Mouse (Mus musculus) heart, embryonic 11.5 days (tissue): Measurements from ENCODE around the gene Mlxip. TPM values are rescaled to one million over a fixed set of nuclear protein-coding genes. Genes with fewer than 3 reads are reported as not detected.

Source experiments
- ATAC-seq: fragments of 200-750 bp; cut with Nextera tagmentation; replicated peaks from 2 replicates; pipeline ENCODE4 v1.8.0; 2017; ENCODE audit warnings: moderate library complexity; ENCODE audit not compliant: insufficient number of reproducible peaks, low FRiP score, low TSS enrichment
- H3K27ac ChIP-seq: fragments of 300-500 bp; sonication (generic); 2 replicates; pipeline ENCODE4 v1.5.1; 2014; ENCODE audit warnings: mild to moderate bottlenecking, low read depth, low read length
- H3K27me3 ChIP-seq: fragments of 300-500 bp; sonication (generic); 2 replicates; pipeline ENCODE4 v1.6.1; 2014; ENCODE audit warnings: mild to moderate bottlenecking, low read length, mixed read lengths; ENCODE audit not compliant: control insufficient read depth, insufficient read depth
- H3K36me3 ChIP-seq: fragments of 300-500 bp; sonication (generic); 2 replicates; pipeline ENCODE4 v1.6.1; 2014; ENCODE audit warnings: mild to moderate bottlenecking, low read length, moderate library complexity, mixed read lengths; ENCODE audit not compliant: control insufficient read depth, insufficient read depth
- H3K4me1 ChIP-seq: fragments of 300-500 bp; sonication (generic); 2 replicates; pipeline ENCODE4 v1.6.1; 2014; ENCODE audit warnings: low read length; ENCODE audit not compliant: control insufficient read depth, insufficient read depth
- H3K4me2 ChIP-seq: fragments of 300-500 bp; sonication (generic); 2 replicates; pipeline ENCODE4 v1.6.1; 2014; ENCODE audit warnings: mild to moderate bottlenecking, moderate library complexity
- H3K4me3 ChIP-seq: fragments of 300-500 bp; sonication (generic); 2 replicates; pipeline ENCODE4 v1.5.1; 2014; ENCODE audit warnings: low read depth, low read length
- H3K9ac ChIP-seq: fragments of 300-500 bp; sonication (generic); 2 replicates; pipeline ENCODE4 v1.6.1; 2014; ENCODE audit warnings: mild to moderate bottlenecking, low read depth, low read length, moderate library complexity
- H3K9me3 ChIP-seq: fragments of 300-500 bp; sonication (generic); replicated peaks from 2 replicates; pipeline ENCODE4 v1.6.1; 2016; ENCODE audit warnings: low read length; ENCODE audit not compliant: control insufficient read depth
- WGBS: fragments of 180-500 bp; shearing (Covaris S2); extraction: QIAGEN DNeasy Blood & Tissue Kit; methylation state at CpG from one replicate; pipeline ENCODE4 v1.1.7; 2014; ENCODE audit not compliant: insufficient replicate concordance; 5-methylcytosine and 5-hydroxymethylcytosine counted together
- polyA plus RNA-seq: library from polyadenylated mRNA; unstranded; fragments of >200 nt; fragmentation: Nextera tagmentation; extraction: Ambion mirVana; gene quantifications from 2 replicates; pipeline ENCODE4 v1.2.1, GENCODE M21; 2014

The Mlxip gene
- polyA plus RNA-seq, 1 experiment from 2014 or later, result 15.2 TPM

GRCm38 (mm10) chr5:123393786-123394302 is 754 bp upstream of the Mlxip start:
- 0 out of 2 replicates have a peak, but pooled peaks have one; percentile 7 for ATAC-seq
- 12% methylated on average over 5 of the region's 5 CpGs for WGBS

DNA sequence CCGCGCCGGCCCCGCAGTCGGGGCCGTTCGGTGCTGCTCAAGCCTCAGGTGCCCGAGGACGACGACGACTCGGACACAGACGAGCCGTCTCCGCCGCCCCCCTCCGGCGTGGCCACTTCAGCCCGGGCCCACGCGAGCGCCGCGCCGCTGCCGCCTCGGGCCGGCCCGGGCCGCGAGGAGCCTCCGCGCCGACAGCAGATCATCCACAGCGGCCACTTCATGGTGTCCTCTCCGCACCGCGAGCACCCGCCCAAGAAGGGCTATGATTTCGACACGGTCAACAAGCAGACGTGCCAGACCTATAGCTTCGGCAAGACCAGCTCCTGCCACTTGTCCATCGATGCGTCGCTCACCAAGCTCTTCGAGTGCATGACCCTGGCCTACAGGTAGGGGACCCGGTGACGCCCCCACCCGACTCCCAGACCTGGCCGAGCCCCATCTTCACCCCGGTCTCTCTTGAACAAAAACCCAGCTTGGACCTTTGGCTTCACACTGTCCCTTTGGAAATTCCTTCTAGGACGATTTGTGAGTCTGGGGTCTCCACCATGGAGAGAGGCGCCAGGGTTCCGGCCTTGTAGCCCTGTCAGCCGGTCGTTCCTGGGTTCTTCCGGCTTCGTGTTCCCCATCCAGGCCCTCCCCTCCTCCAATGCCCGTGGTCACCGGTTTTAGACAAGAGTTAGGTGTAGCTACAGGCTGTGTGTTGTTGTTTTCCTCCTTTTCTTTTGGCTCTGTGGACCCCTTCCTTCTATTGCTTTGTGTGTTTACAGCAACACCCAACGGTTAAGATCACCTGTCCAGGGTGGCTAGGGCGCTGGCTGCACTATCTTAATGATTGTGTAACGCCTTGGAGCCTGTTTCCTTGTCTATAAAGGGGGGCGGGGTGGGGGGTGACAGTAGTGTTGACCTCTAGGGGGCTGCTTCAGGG is 621 bp downstream of the Mlxip start:
- WGBS, result under 1% methylated on average over 65 of the region's 65 CpGs
- no peaks in the 10 kb centered on the region for H3K9me3 ChIP-seq
- peak overlapping the region; percentile 86 for H3K9ac ChIP-seq
- H3K36me3 ChIP-seq, result no peaks in the 10 kb centered on the region
- peak overlapping the region; percentile 76 for H3K4me3 ChIP-seq
- peak overlapping the region; percentile 93 for H3K4me2 ChIP-seq
- no peaks in the 10 kb centered on the region for H3K27me3 ChIP-seq
- peak; percentile 42; the same call in 1 of the 2 replicates for ATAC-seq
- peak overlapping the region; percentile 94; the same call in 1 of the 2 replicates for H3K27ac ChIP-seq
- H3K4me1 ChIP-seq, result peaks cover 36% of the 10 kb centered on the region

More at GRCm38 (mm10) chr5:123393786-123394302, 754 bp upstream of the Mlxip start:
- peak overlapping the region; percentile 94 for H3K27ac ChIP-seq
- peaks cover 36% of the 10 kb centered on the region for H3K4me1 ChIP-seq
- peak overlapping the region; percentile 93 for H3K4me2 ChIP-seq
- H3K4me3 ChIP-seq, result peak overlapping the region; percentile 76
- H3K27me3 ChIP-seq, result no peaks in the 10 kb centered on the region
- H3K9me3 ChIP-seq, result no peaks in the 10 kb centered on the region
- H3K9ac ChIP-seq, result peak overlapping the region; percentile 86
- H3K36me3 ChIP-seq, result no peaks in the 10 kb centered on the region

DNA sequence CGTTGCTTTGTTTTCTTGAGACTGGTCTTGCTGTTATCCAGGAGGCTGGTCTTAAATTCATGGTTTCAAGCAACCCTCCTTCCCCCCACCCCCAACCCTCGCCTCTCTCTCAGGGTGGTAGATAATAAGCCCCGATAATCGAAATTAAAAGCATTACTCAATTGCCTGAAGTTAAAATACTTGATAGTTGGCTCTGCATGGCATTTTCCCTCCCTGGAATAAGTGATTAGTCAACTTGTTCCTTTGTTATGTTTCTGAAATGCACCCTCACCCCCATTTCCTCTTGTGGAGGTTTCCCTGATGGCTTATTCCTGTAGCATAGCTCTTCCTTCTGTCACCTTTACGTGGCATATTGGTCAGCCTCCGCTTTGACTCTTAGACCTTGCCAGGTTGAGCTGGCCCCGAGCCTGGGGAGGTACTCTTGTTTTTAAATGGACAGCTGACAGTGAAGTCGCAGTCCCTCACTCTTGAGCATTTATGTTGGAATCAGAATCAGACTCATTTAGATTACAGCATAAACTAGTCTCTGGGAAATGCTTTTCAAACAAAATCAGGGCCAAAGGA is 2.4 kb downstream of the Mlxip start:
- no peak for ATAC-seq
- WGBS, result 56% methylated on average over 8 of the region's 8 CpGs
- no peak overlapping the region; the same call in 1 of the 2 replicates for H3K4me3 ChIP-seq

GRCm38 (mm10) chr5:123397786-123398185 is 3.2 kb downstream of the Mlxip start:
- ATAC-seq, result no peak
- no peaks in the 10 kb centered on the region for H3K9me3 ChIP-seq
- no peak overlapping the region for H3K9ac ChIP-seq
- no peaks in the 10 kb centered on the region for H3K27me3 ChIP-seq
- no peak overlapping the region for H3K4me3 ChIP-seq
- 63% methylated on average over 11 of the region's 11 CpGs for WGBS
- no peaks in the 10 kb centered on the region for H3K36me3 ChIP-seq
- H3K4me1 ChIP-seq, result peaks cover 32% of the 10 kb centered on the region
- no peak overlapping the region for H3K27ac ChIP-seq
- peak overlapping the region; percentile 93 for H3K4me2 ChIP-seq

More for the DNA sequence above, 2.4 kb downstream of the Mlxip start:
- no peaks in the 10 kb centered on the region for H3K36me3 ChIP-seq
- H3K9ac ChIP-seq, result no peak overlapping the region
- H3K27ac ChIP-seq, result no peak overlapping the region
- H3K9me3 ChIP-seq, result no peaks in the 10 kb centered on the region
- peaks cover 32% of the 10 kb centered on the region for H3K4me1 ChIP-seq
- no peaks in the 10 kb centered on the region for H3K27me3 ChIP-seq
- H3K4me2 ChIP-seq, result peak overlapping the region; percentile 93

- H3K9ac ChIP-seq, result no peak overlapping the region
- H3K9me3 ChIP-seq, result no peaks in the 10 kb centered on the region
- no peak overlapping the region for H3K27ac ChIP-seq
- no peak for ATAC-seq
- WGBS, result 89% methylated on average over 4 of the region's 4 CpGs
- H3K36me3 ChIP-seq, result no peaks in the 10 kb centered on the region
- no peaks in the 10 kb centered on the region for H3K27me3 ChIP-seq
- no peak overlapping the region for H3K4me2 ChIP-seq
- peaks cover 26% of the 10 kb centered on the region for H3K4me1 ChIP-seq
- H3K4me3 ChIP-seq, result no peak overlapping the region
These were observed 4.4 kb downstream of the Mlxip start for GRCm38 (mm10) chr5:123398856-123399498.

DNA sequence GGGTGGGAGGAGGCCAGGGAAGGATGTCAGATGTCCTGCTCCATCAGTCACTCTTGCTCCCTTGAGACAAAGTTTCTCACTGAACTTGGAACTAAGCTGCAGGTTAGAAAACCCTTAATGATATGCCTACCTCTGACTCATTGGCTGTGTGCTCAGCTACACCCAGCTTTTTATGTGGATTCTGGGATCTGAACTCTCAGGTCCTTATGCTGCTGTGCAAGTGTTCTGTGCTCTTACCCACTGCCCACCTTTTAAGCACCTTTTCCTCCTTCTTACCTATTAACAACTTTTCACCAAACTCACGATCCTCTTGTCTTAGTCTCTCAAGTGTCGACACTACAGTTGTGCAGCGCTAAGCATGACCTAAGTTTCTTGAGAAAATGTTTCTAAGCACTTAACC is 9.9 kb downstream of the Mlxip start:
- Histone ChIP-seq H3K4me3 (no peak overlapping the region), H3K9ac (no peak overlapping the region), H3K4me1 (no peaks in the 10 kb centered on the region), H3K9me3 (no peaks in the 10 kb centered on the region), H3K4me2 (no peak overlapping the region), H3K27me3 (no peaks in the 10 kb centered on the region), H3K36me3 (no peaks in the 10 kb centered on the region), H3K27ac (no peak overlapping the region)
- 80% methylated on average over 3 of the region's 3 CpGs for WGBS
- ATAC-seq, result no peak

GRCm38 (mm10) chr5:123406952-123407351 is 12.4 kb downstream of the Mlxip start:
- H3K4me2 ChIP-seq, result no peak overlapping the region
- no peaks in the 10 kb centered on the region for H3K4me1 ChIP-seq
- no peak overlapping the region for H3K9ac ChIP-seq
- no peak overlapping the region for H3K27ac ChIP-seq
- no peaks in the 10 kb centered on the region for H3K27me3 ChIP-seq
- 22% methylated on average over 2 of the region's 2 CpGs for WGBS
- H3K36me3 ChIP-seq, result no peaks in the 10 kb centered on the region; the same call in 1 of the 2 replicates
- no peak for ATAC-seq
- 0 out of 2 replicates have a peak, but pooled peaks cover 2% of the 10 kb centered on the region for H3K9me3 ChIP-seq
- no peak overlapping the region for H3K4me3 ChIP-seq

- 0 out of 2 replicates have a peak, but pooled peaks cover 2% of the 10 kb centered on the region for H3K9me3 ChIP-seq
- H3K4me1 ChIP-seq, result no peaks in the 10 kb centered on the region
- no peak overlapping the region for H3K9ac ChIP-seq
- H3K27ac ChIP-seq, result no peak overlapping the region
- WGBS, result 57% methylated on average over 3 of the region's 3 CpGs
- no peaks in the 10 kb centered on the region; the same call in 1 of the 2 replicates for H3K36me3 ChIP-seq
- H3K4me3 ChIP-seq, result no peak overlapping the region
- H3K27me3 ChIP-seq, result no peaks in the 10 kb centered on the region
- no peak for ATAC-seq
- H3K4me2 ChIP-seq, result no peak overlapping the region
These were observed 13.6 kb downstream of the Mlxip start for GRCm38 (mm10) chr5:123408176-123408575.
